Mouse (Mus musculus) right cerebral cortex, postnatal 4 days (tissue): Measurements from ENCODE around the gene Acot2.

Experiments
- DNase-seq: peaks from one replicate; pipeline ENCODE4 v3.0.0-alpha.2; 2022

Gene Acot2

GRCm38 (mm10) chr12:84038691-84039111, 51.0 kb downstream of the Acot2 start, which contains the start of gene Gm49366:
Gm49366 (plus strand) TSS chr12:84038935.
- peak; percentile 27 for DNase-seq

GRCm38 (mm10) chr12:84042248-84042647, 54.6 kb downstream of the Acot2 start:
- DNase-seq = no peak
